Mouse (Mus musculus) layer of hippocampus, postnatal 14 days (tissue): ENCODE data around the gene Commd7. TPM values are rescaled to one million over a fixed set of nuclear protein-coding genes. Genes with fewer than 3 reads are reported as not detected.

Source experiments
- DNase-seq, 2 experiments: peaks; one replicate each; pipeline ENCODE4 v3.0.0; 2021 to 2022; ENCODE audit warnings: low spot score in 2 of 2, mixed read lengths in 1 of 2
- total RNA-seq, 2 experiments: library from RNA; stranded (reverse); gene quantifications; 2 replicates each; pipeline ENCODE4 v1.2.3; 2021

Gene Commd7
- total RNA-seq, 2 experiments from 2014 or later = 25.3 to 27.8 TPM

GRCm38 (mm10) chr2:153630950-153631349 lies 1.6 kb downstream of the Commd7 start:
- no peak for DNase-seq

- no peak for DNase-seq
These were observed 10.1 kb downstream of the Commd7 start for GRCm38 (mm10) chr2:153622449-153622848.

GRCm38 (mm10) chr2:153618889-153619288 lies 13.7 kb downstream of the Commd7 start:
- no peak for DNase-seq

- DNase-seq = no peak
These were observed 14.1 kb downstream of the Commd7 start for GRCm38 (mm10) chr2:153618439-153618838.

GRCm38 (mm10) chr2:153616893-153617292 lies 15.7 kb downstream of the Commd7 start:
- no peak for DNase-seq

GRCm38 (mm10) chr2:153612594-153613281 lies 19.8 kb downstream of the Commd7 start:
- no peak for DNase-seq

GRCm38 (mm10) chr2:153611743-153612142 lies 20.8 kb downstream of the Commd7 start:
- no peak for DNase-seq

GRCm38 (mm10) chr2:153611241-153611630 lies 21.3 kb downstream of the Commd7 start:
- DNase-seq = no peak

GRCm38 (mm10) chr2:153610426-153611240 lies 21.9 kb downstream of the Commd7 start:
- no peak for DNase-seq

GRCm38 (mm10) chr2:153609548-153609947 lies 23.0 kb downstream of the Commd7 start:
- peak; percentile 87 to 92 for DNase-seq

- DNase-seq = no peak
These were observed 23.5 kb downstream of the Commd7 start for GRCm38 (mm10) chr2:153609058-153609457.

GRCm38 (mm10) chr2:153607870-153608515 lies 24.6 kb downstream of the Commd7 start:
- DNase-seq = peak in 1 of 2 experiments; percentile 62

- DNase-seq = no peak
These were observed 26.2 kb downstream of the Commd7 start for GRCm38 (mm10) chr2:153606421-153606820.

- DNase-seq = no peak
These were observed 28.9 kb downstream of the Commd7 start for GRCm38 (mm10) chr2:153603724-153604123.

GRCm38 (mm10) chr2:153600667-153601648 lies 31.6 kb downstream of the Commd7 start:
- DNase-seq = peak in 1 of 2 experiments; percentile 39

GRCm38 (mm10) chr2:153600021-153600666 lies 32.4 kb downstream of the Commd7 start:
- peak; percentile 29 to 60 for DNase-seq

GRCm38 (mm10) chr2:153597626-153598025 lies 35.0 kb downstream of the Commd7 start:
- DNase-seq = no peak

- no peak for DNase-seq
These were observed 35.6 kb downstream of the Commd7 start for GRCm38 (mm10) chr2:153597014-153597413.

GRCm38 (mm10) chr2:153594998-153595397 lies 37.6 kb downstream of the Commd7 start:
- DNase-seq = no peak

GRCm38 (mm10) chr2:153593186-153593585 lies 39.4 kb downstream of the Commd7 start:
- DNase-seq = peak; percentile 48 to 68
